Mouse (Mus musculus) cerebellum, adult 11-12 months (tissue): ENCODE measurements around the gene A230072I06Rik.

Experiments
- DNase-seq: peaks from one replicate; pipeline ENCODE4 v3.0.0; 2022

Gene A230072I06Rik

DNA sequence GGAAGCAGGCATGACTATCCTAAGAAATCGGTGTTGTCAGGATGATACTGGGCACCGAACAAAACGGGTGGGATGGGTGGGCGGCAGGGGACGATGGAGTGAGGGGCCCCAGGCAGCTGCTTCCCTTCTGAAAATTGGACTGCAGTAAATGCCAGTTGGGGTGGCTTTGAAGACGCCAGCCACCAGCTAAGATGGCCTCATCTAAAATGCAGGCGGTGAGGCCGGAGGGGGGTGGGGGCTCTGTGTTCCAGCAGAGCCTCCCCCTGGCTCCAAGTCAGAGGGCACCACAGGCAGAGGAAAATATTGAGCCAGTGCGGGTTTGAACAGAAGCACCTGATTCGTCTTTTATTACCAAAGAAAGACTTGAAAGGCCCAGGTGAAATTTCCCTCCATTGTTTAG lies 45.9 kb downstream of the A230072I06Rik start:
- no peak for DNase-seq

DNA sequence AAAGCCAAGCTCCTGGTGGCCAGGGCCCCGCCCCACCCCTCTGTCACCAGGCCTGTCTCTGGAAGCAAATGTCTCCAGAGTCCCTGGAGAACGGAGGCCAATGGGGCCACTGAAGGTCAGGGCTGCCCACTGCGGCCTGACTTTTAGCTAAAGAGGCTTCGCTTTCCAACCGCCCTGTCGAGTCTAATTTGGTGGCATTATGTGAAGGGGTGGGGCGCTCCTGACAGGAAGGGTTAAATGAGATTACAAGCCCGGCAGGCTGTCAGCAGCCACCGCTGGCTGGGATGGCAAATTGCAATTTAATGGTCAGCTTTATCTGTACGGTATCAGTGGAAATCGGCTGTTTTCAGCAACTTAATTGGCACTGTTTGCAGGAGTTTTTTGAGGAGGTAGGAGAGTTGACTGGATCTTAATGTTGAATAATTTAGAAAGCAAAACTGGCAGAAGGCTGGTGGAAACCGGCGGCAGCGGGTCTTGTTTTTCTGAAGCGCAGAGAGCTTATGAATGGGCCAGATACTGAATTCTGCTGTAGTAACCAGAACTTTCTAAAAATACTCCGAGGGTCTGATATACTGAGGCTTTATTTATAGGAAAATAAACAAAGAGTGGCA lies 46.5 kb downstream of the A230072I06Rik start:
- no peak for DNase-seq

DNA sequence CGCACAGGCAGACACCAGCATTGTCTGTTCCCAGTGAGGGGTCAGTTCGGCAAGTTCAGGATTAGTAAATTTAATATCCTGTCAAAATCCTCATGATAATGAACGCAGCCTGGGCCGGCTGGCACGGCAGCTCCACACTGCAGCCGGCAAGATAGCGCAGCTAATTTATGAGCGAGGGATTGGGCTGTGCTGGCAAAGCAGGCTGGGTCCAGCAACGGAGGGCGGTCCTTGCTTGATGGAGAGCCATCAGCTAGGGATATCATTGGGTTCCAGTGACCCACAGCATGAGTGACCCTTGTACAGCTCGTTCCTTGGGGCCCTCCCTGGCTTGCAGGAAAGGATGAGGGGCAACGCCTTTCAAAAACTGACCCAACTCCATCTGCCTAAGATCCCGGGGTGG lies 48.6 kb downstream of the A230072I06Rik start:
- no peak for DNase-seq

DNA sequence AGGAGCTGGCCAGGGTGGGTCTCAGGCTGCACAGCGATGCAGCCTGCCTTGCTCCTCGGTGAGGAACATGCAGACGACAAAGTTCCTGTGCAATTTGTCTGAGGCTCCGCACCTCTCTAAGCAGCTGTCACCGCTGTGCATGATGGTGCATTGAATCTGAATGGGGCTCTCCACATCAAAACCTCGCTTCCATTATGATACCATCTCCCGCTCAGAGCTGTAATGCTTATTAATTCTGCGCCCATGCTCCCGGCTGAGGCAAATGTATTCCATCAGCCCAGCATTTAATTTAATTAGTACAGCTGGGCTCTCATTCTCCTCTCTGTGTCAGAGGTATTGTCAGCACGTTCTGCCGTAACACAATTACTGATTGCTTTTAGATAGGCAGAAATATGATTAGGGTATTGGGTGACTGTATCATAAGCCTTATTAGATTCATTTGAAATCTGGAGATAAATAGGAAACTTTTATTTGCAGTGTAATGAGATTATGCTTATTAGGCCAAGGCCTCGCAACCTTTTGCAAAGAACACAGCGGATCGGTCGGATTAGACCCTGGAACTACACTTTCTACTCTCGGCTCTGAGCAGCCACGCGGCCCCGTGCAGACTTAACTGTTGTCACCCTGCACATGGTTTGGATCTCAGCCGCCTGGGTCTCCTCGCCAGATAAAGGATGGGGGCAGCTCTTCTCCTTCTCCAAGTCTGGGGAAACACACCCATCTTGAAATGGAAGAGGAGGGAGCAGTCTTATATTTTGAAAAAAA lies 49.3 kb downstream of the A230072I06Rik start:
- no peak for DNase-seq

DNA sequence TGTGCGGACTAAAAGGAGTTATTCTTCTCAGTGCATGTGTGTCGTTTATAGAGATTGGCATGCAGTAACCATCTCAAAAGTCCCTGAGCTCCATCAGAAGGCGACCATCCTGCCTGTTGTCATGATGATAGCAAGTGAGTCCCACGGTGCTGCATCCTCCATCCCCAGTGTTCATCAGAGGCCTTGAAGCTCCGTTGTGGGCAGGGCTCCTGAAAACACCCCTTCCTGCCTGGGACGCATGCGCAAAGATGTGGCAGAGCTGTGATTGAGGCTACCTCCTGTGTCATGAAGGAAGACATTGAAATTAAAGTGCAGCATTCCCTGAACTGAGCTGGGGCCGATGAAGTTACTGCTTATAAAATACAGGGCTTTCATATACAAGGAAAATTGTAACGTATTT lies 49.9 kb downstream of the A230072I06Rik start:
- DNase-seq = no peak

DNA sequence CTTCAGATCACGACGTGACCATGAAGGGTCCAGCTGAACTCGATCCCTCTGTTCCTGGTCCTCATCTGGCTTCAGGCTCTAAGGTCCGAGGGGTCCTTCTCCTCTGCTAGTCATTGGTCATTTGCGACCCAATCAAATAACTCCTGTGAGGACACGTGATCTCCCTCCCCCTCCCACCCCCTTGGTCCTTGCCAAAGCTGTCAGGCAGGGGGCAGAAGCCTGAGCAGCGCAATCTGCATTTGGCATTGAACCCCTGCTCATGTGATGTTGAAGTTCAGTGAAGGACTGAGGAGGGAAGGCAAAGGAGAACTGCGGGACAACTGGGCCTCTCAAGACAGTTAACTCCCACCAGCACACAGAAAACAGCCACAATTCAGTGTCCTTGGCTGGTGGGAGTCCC lies 51.4 kb downstream of the A230072I06Rik start:
- no peak for DNase-seq
